Mouse (Mus musculus) ES-E14 (cell line): ENCODE data around the gene Alk. TPM values are rescaled to one million over a fixed set of nuclear protein-coding genes. Genes with fewer than 3 reads are reported as not detected.

Source experiments
- DNase-seq: peaks from one replicate; pipeline ENCODE4 v3.0.0-alpha.2; 2013; ENCODE audit warnings: low read depth, low spot score
- H3K27ac ChIP-seq: 2 replicates; pipeline ENCODE4 v1.5.1; 2012; ENCODE audit warnings: low read depth, mild to moderate bottlenecking, low read length, moderate library complexity, mixed read lengths; ENCODE audit not compliant: poor library complexity, insufficient read depth, severe bottlenecking
- H3K36me3 ChIP-seq: 2 replicates; pipeline ENCODE4 v1.6.1; 2012; ENCODE audit warnings: mild to moderate bottlenecking, low read length, moderate library complexity, mixed read lengths; ENCODE audit not compliant: control insufficient read depth, poor library complexity, insufficient read depth, severe bottlenecking
- H3K4me1 ChIP-seq, 2 experiments: fragments of 150-350 bp in 1 of 2; sonication (generic) in 1 of 2; 2 replicates each; pipeline ENCODE4 v1.6.1; 2012; ENCODE audit warnings: low read length in 2 of 2, mild to moderate bottlenecking in 1 of 2, mixed read lengths in 1 of 2; ENCODE audit not compliant: control insufficient read depth in 2 of 2, insufficient read depth in 2 of 2, poor library complexity in 1 of 2
- H3K4me3 ChIP-seq, 2 experiments: fragments of 150-350 bp in 1 of 2; sonication (generic) in 1 of 2; 2 replicates each; pipeline ENCODE4 v1.5.1; 2012; ENCODE audit warnings: low read length in 2 of 2, low read depth in 1 of 2, mild to moderate bottlenecking in 1 of 2, mixed read lengths in 1 of 2; ENCODE audit not compliant: insufficient read depth in 1 of 2, poor library complexity in 1 of 2, severe bottlenecking in 1 of 2
- H3K9ac ChIP-seq: 2 replicates; pipeline ENCODE4 v1.6.1; 2012; ENCODE audit warnings: low read depth, mild to moderate bottlenecking, low read length, mixed read lengths; ENCODE audit not compliant: poor library complexity, insufficient read depth, severe bottlenecking
- H3K9me3 ChIP-seq: fragments of 150-350 bp; sonication (generic); 2 replicates; pipeline ENCODE4 v1.6.1; 2012; ENCODE audit warnings: low read depth, mild to moderate bottlenecking, low read length; ENCODE audit not compliant: control insufficient read depth, insufficient read depth
- CHD2 ChIP-seq: IDR thresholded peaks from 2 replicates; pipeline ENCODE4 v1.6.1; 2014; ENCODE audit warnings: mild to moderate bottlenecking, low read depth, low read length, inconsistent platforms
- HCFC1 ChIP-seq: IDR thresholded peaks from 2 replicates; pipeline ENCODE4 v1.6.1; 2012; ENCODE audit warnings: low read length, inconsistent platforms, borderline replicate concordance; ENCODE audit not compliant: insufficient read depth
- MAFK ChIP-seq: IDR thresholded peaks from 2 replicates; pipeline ENCODE4 v1.6.1; 2014; ENCODE audit warnings: mild to moderate bottlenecking, low read depth, low read length, inconsistent platforms; ENCODE audit not compliant: insufficient read depth
- ZC3H11A ChIP-seq: IDR thresholded peaks from 2 replicates; pipeline ENCODE4 v1.6.1; 2012; ENCODE audit warnings: low read depth, mild to moderate bottlenecking, inconsistent platforms, low read length, borderline replicate concordance
- ZNF384 ChIP-seq: IDR thresholded peaks from 2 replicates; pipeline ENCODE4 v1.6.1; 2012; ENCODE audit warnings: low read depth, low read length, inconsistent platforms
- in situ Hi-C, 2 experiments: fragments of 600-800 bp; cut with MboI; formaldehyde crosslinking; loops; one replicate each; pipeline ENCODE4 v1.15.1; 2025; ENCODE audit warnings: low sequenced_read_pairs in 2 of 2, inconsistent platforms in 1 of 2; ENCODE audit not compliant: unreplicated experiment in 2 of 2
- total RNA-seq: library from RNA; depleted of rRNA; stranded (reverse); fragments of 300-350 nt; gene quantifications from 2 replicates; pipeline ENCODE4 v1.2.3, GENCODE M21; 2012

The Alk gene
- total RNA-seq, 1 experiment: 0.58 TPM

DNA sequence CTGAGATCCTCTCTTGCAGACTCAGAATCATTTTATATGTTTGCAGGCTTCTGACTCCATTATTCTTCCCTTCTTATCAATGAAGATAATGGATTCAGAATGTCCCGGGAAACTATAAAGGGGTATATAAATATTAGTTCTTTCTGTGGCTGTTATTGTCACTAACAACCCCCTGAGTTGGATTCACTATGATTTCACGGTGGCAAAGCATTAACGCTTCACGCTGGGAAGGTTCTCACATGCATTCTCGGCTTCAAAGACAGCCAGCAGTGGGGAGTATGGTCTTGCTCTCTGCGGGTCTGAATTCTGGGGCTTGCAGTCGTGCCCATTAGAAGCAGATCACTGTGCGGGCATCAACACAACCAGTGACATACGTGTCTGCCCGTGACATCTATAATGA is 34.9 kb downstream of the Alk start:
- in situ Hi-C loops: no loop called here
- no peak for DNase-seq

DNA sequence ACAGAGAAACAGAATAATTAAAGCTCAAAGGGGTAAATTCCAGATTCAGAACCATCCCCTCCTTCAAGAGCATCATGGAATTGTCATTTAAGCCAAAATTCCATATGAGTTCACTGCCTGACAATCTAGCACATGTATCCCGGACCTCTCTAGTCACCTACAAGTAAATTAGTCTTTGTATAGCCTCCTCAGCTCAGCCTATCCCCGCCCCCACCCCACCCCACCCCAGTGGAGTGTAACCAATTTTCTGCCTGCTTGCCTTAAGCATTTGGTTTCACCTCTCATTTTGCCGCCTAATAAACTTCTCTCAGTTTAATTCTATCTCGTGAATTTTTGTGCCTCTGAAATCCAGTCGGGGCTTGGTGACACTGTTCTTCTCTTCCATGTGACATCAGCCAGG is 41.0 kb downstream of the Alk start:
- Histone ChIP-seq H3K9me3 (no peaks in the 10 kb centered on the region), H3K4me3 (no peak overlapping the region), H3K27ac (no peak overlapping the region), H3K4me1 (no peaks in the 10 kb centered on the region), H3K9ac (no peak overlapping the region), H3K36me3 (no peaks in the 10 kb centered on the region)
- DNase-seq: no peak
- TF ChIP-seq CHD2 (no peak), HCFC1 (no peak), ZNF384 (no peak), ZC3H11A (no peak), MAFK (no peak)
- in situ Hi-C loops: no loop called here

More for the DNA sequence above, 34.9 kb downstream of the Alk start:
- Histone ChIP-seq H3K4me1 (no peaks in the 10 kb centered on the region), H3K4me3 (no peak overlapping the region), H3K9me3 (no peaks in the 10 kb centered on the region), H3K27ac (no peak overlapping the region), H3K36me3 (no peaks in the 10 kb centered on the region), H3K9ac (no peak overlapping the region)
- TF ChIP-seq ZNF384 (no peak), CHD2 (no peak), MAFK (no peak), HCFC1 (no peak), ZC3H11A (no peak)

DNA sequence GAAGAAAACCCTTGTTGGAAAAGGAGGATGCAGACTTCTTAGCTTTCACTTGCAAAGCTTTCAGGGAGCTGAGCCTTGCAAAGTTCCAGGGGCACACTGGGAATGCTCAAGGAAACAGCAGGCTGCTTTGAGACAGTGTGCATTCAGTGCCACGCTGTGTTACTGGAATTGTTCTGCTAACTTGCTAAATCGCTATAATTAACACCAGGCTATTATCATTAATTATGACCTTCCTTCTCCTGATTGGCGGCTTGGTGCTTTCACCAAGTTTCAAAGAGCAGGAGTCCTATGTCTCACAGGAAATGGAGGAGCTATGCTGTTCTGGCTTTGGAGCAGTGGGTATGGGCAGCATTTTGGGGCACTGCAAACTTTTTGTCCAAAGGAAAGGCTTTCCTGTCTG is 43.0 kb downstream of the Alk start:
- no peaks in the 10 kb centered on the region for H3K9me3 ChIP-seq
- no peaks in the 10 kb centered on the region for H3K36me3 ChIP-seq
- H3K4me1 ChIP-seq: no peaks in the 10 kb centered on the region
- H3K4me3 ChIP-seq: no peak overlapping the region
- in situ Hi-C loops: no loop called here
- no peak overlapping the region for H3K27ac ChIP-seq
- no peak for TF ChIP-seq CHD2
- no peak for TF ChIP-seq ZNF384
- TF ChIP-seq HCFC1: no peak
- TF ChIP-seq ZC3H11A: no peak
- TF ChIP-seq MAFK: no peak
- no peak overlapping the region for H3K9ac ChIP-seq
- no peak for DNase-seq

DNA sequence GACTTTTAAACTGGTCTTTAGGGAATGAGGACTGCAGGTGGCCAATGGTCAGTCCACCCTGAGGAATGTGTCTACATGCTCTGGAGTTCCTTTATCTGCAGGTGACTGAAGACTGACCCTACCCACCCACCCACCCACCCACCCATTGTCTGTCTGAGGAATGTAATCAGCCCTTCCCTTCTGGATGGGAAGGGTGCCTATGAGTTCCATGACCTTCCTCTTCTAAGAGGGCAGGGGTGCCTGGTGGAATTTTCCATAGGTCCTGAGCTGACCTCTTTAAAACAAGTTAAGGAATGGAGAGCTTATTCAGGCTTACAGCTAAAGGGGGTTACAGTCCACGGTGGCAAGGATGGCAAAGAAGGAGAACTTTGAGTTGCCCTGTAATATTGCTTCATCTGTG is 43.7 kb downstream of the Alk start:
- no peak overlapping the region for H3K27ac ChIP-seq
- H3K9me3 ChIP-seq: no peaks in the 10 kb centered on the region
- no peak overlapping the region for H3K4me3 ChIP-seq
- no peak for TF ChIP-seq ZC3H11A
- TF ChIP-seq HCFC1: no peak
- TF ChIP-seq ZNF384: no peak
- no peaks in the 10 kb centered on the region for H3K36me3 ChIP-seq
- in situ Hi-C loops: no loop called here
- no peaks in the 10 kb centered on the region for H3K4me1 ChIP-seq
- no peak for DNase-seq
- H3K9ac ChIP-seq: no peak overlapping the region

DNA sequence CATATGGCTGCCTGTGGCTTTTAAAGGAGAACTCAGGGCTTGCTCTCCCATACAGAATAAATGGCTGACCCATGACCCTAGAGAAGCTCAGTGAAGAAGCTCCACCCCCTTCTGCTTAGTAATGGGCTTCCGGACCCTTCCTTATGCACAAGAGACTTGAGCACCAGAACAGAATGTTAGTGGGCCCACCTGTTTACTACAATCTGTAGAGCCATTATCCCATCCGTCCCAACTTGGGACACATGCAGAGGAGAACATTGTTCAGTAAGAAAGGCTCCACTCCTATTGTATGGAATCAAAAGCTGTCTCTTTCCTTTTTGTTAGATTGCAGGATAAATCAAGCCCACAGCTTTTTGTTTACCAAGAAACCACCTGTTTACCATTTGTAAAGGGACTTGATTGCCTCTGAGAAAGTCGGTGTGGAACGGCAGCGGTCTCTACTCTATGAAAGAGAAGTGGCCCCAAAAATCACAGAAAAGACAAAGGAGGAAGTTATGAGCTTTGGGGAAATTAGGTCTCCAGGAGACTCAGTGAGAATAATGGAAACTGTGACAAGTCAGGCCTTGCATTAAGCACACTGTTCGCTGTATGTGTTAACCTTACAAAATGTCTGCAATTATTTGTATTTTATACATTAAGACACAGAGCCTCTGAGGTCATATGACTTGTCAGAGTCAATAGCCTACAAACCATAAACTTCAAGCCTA is 47.2 kb downstream of the Alk start:
- DNase-seq: peak; percentile 48
- in situ Hi-C loops: no loop called here
- Histone ChIP-seq H3K36me3 (no peaks in the 10 kb centered on the region), H3K4me3 (no peak overlapping the region), H3K4me1 (no peaks in the 10 kb centered on the region), H3K9me3 (no peaks in the 10 kb centered on the region), H3K27ac (no peak overlapping the region), H3K9ac (no peak overlapping the region)
- no peak for TF ChIP-seq CHD2
- TF ChIP-seq HCFC1: no peak
- TF ChIP-seq ZC3H11A: no peak
- TF ChIP-seq ZNF384: no peak
- TF ChIP-seq MAFK: no peak
